Mouse (Mus musculus): ENCODE data around the gene Pus7l.

Gene Pus7l

DNA sequence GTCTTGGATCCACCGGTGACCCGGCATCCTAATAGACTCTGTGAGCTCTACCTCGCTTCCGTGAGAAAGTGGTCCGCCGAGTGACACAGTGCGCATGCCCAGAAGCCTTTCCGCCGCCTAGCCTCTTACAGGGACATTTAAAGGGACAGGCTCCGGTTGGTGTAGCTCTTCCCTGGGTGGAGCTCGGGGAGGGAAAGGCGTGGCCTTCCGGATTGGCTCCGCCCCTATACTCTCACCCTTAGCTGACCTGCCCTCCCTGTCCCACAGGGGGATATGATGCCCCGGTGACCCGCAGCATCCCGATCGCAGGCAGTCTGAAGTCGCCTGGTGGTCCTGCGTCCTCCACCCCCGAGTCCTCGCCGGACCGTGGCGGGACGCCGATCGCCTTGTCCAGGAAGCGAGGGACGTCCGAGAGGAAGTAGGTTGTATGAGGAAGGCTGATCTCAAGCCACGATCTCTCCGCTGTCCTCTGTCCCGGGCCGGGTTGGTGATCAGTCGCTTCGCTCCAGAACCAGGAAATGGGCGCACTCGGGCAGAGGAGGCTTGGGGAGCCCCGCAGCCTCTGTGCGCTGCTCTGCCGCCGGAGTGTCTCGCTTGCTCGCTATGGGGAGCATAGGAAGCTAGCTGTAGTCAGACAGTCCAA, at the start of gene Pus7l, which contains the start of gene Irak4:
Pus7l (minus strand) TSS at position 139 of the 643 bp plus-strand sequence.
Irak4 (plus strand) TSS at position 235 of the 643 bp plus-strand sequence.
- peak; percentile 90 for DNase-seq (ENCODE audit: low read depth)

DNA sequence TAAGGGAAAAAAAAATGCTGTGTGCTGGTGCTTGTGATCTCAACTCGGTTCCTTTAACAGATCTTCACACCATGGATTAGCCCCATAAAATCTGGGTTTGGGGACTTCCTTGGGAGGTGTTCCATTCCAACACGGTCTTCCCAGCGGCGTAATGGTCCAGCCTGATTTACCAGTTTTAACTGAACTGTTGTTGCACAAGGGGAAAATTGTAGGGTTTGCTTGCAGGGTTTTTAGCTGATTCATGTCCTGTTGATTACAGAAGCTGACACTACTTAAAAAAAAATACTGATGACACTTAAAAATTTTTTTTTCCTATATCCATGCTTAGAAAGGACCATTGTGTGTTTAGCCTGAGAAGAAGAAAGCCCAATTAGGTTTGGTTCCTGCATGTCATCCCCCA, 48.0 kb upstream of the Pus7l start:
- no peak for DNase-seq (ENCODE audit: low read depth)

DNA sequence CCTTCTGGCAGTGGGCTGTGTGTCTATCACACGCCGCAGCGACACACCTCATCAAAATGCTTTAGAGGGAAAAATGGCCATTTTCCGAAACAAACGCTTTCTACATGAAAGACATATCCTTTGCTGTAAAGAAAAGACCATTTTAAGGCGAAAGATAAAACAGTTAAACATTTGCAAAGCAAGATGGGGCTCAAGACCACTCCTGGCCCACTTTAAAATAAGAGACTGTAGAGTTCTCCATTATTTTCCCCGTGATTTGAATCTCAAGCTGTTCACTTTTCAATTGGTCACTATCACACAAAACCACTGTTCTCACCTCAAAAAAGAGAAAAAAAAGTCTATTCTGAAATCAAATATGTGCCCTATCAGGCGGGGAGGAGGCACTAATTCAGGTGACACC, 46.7 kb upstream of the Pus7l start:
- no peak for DNase-seq (ENCODE audit: low read depth)

DNA sequence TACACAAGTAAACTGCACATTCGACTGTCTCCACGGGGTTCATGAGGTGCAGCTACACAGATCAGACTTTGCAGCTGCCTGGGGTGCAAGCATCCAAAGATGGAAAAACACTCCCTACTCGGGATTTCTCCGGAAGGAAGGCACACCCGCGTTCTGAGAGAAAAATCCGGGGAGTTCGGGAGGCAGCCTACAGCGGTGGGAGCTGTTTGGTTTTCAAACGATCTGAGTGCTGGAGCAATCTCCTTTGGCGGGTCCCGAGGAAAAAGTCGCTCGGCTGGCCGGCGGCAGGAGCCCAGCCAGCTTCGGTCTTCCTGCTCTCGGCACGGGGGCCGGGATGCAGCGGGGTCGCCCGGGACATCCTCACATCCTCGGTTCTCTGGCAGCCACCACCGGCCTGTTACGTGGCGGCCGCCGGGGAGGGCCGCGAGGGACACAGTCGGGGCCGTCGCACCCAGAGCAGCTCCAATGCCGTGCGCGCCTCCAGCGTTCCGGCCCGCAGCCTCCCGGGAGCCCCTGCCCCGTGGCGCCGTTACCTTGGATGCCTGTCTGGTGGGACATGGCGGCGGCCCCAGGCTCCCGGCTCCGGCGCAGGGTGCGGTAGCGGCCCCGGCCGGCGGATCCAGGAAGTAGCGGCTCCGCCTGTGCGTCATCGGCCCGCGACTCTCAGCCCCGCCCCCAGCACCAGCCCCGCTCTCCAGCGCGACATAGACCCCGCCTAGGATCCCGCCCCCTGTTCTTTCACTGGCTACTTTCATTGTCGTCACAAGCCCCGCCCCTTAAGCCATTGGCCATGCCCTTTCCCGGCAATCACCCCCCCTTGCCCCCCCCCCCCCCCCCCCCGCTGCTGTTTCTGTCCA, 46.1 kb upstream of the Pus7l start, which contains the start of gene Twf1:
Twf1 (minus strand) TSS at position 671 of the 857 bp plus-strand sequence.
- DNase-seq (ENCODE audit: low read depth), result peak; percentile 78

DNA sequence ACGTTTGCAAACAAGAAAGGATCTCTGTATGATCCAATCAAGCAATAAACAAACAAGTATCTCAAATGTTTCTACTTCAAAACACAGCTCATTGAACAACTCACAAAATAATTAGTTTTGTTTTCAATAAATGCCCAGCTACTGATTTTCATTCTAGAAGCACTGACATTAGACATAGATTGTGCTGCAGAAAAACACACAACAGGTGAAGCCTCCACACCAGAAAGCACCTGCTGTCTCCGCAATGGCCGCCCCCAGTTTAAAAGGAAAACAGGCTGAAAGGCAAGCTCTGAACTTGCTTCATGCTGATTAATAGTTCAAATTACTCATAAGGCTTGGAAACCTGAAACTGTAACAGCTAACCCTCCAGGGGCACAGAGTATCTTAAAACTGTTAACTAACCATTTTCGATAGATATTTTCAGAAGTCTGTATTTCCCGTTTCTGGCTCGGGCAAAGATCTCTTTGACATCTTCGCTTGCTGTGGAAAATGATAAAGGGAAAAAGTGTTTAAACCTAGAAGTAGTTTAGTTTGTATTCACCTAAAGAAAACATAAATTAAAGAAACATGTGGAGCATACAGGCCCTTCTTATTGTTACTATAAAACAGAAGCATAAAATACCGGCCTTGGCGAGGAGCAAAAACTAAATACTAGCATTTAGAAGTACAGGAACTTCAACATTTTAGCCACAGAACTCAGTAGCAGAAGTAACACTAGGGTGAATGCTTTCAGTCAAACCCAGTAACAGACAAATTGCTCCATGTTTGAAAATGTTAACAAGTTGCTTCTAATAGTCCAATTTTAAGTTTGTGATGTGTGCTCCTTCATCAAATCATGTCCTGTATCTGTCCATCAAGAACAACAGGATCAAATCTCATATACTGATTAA, 44.7 kb upstream of the Pus7l start:
- DNase-seq (ENCODE audit: low read depth), result no peak

DNA sequence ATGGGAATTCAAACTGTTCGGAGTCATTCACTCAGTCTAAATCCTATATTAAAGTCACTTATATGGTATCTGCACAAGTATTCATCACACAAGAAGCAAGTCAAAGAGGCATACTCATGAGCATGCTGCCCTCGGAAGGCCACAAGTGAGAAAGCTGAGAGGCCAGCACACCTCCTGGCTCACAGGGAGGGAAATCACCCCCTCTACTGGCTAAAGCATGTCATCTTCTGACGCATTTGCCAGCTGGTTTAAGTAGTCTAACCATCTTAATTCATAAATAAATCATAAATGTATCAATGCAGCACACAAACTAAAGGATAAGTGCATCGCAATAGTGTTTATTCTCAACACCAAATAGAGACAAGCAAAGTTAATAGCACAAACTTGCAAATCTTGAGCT, 41.4 kb upstream of the Pus7l start:
- no peak for DNase-seq (ENCODE audit: low read depth)

DNA sequence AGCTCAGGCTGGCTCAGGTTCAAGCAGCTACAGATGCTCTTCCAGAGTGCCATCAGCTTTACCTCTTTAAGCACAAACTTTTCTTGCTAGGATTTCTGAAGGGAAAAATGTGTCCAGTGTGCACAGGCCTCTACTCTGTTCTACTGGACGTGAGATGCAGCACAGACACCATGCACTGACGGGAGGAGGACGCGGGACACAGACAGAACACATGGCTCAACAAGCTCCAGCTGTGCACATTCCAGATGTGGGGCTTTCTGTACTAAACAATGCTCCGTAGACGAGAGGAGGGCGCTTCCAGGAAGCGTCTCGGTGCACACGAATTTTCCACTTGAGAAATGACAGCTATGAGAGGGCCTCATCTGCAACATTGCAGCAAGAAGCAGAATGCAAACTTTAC, 39.8 kb upstream of the Pus7l start:
- no peak for DNase-seq (ENCODE audit: low read depth)

DNA sequence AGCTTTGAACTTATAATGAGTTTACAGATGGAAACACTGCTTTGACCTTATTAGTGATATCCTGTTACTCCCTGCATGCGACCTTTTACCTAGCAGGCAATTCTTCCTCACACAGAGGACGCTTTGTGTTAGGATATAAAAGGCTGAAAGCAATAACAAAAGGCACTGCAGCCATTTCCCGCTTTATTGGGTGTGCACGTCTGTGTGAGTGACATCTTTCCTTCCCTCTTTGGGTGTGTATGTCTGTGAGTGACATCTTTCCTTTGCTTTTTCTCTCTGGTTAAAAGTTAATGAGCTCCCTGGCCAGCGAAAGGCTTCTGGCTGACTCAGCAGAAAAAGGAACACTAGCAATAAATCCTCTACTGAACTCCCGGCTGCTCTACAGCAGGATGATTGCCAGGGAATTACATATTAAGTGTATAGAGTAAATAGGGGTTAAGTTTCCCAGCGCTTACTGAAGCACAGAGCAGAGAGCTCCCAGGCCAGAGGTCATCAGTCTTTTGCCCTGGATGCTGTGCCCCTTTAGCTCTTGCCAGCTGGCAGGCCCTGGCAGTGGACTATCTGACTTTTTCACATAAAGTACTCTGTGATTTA, 38.8 kb upstream of the Pus7l start:
- DNase-seq (ENCODE audit: low read depth), result no peak

DNA sequence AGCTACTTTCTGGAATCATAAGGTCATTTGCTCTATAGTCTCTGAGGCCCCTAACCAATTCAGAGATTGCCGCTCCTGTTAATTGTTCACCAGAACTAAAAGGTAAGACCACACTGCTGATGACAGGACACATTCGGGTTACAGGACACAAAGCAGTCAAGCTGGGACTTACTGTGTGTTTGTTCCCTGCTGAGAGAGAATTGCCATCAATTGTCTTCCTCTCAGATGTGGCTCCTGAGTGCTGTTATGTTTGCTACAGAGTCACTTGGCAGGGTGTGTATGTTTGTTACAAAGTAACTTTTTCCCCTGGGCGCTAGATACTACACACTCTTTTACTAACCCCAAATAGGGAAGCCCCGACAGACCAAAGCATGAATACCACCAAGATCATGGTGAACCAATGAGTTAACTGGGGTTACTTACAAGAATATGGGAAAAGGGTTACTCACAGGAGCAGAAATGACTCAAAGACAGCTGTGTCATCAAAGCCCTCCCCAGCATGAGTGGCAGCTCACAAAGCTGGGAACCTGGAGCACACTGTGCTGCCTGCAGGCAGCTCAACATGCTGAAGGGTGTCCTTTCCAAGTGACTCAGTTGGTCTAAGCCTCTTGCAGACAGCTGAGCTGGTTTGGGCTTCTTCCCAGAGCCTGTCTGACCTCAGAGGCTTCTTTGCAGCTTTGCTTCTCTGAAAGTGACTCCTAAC, 31.4 kb upstream of the Pus7l start:
- peak; percentile 67 for DNase-seq (ENCODE audit: low read depth)

DNA sequence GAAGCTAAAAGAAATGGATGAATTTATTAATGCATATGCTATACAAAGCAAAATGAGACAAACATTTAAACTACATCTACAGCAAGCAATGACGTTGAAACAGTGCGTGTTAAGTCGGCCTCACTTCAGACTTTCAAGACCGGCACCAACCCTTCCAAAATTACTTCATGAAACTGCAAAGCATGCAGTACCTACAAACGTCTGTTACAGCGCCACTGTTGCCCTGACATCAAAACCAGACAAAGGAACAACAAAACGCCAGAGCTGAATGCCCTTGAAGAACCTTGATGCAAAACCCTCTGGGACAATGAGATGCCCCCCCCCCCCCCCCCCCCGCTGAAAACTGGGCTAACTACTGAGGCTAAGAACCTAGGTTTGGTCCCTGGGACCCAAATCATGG, 29.4 kb upstream of the Pus7l start:
- no peak for DNase-seq (ENCODE audit: low read depth)

DNA sequence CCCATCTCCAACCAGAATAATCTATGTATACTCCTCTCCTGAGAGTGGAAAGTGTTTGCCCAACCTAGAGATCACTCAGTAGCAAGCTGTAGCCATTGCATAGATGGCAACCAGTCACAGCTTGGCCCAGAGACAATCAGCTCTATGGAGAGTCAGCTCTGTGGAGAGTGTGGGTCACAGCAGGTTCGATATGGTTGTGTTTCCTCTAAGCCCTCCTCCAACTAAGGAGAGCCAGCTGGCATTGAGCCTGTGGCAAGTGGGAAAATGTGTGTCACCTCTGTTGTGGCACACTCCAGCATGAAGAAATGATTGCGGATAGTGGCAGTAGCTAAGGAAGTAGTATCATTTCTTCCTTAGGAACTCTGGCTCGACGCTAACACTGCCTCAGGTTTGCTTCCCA, 28.2 kb upstream of the Pus7l start:
- no peak for DNase-seq (ENCODE audit: low read depth)

DNA sequence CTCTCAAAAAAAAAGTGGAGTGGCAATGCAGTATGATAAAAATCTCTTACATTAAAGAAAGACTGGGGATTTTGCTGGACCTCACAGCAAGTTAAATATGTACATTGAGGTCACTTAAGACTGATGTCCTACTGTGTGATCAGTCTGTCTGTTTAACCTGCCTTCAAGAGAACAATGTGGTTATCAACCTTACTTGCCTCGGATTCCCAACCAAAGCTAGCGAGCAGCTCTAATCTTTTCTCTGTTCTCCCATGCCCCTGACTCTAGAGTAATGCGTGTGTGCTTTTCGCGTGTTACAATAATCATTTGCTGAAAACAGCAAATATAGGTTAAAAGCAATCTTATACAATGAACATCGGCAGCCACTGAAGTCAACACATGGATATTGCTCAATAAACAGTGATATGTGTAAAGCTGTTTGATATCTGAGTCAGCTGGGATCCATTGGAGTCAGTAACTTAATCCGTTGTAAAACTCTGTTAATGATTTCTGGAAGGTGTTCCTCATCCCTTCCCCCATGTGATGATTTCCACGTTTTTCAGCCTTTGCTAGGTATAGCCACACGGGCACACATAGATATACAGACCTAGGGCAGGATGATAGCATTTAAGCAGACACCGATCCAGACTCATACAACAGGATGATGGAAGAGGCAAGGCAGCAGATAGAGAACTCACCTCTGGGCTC, 25.3 kb upstream of the Pus7l start:
- no peak for DNase-seq (ENCODE audit: low read depth)

DNA sequence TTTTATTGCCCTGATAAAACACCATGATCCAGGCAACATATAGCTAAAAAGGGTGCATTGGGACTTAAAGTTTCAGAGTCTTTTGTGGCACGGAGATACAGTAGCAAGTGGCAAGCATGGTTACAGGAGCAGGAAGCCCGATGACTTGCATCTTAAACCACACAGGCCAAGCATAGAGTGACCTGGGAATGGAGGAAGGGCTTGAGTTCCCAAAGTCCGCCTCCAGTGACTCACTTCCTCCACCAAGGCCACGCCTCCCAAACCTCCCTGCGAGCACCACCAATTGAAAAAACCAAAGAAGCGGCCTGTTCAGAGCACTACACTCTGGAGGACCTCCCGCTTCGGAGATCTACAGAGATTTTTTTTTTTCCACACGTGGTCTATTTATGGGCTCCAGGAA, 22.5 kb upstream of the Pus7l start:
- DNase-seq (ENCODE audit: low read depth), result no peak

DNA sequence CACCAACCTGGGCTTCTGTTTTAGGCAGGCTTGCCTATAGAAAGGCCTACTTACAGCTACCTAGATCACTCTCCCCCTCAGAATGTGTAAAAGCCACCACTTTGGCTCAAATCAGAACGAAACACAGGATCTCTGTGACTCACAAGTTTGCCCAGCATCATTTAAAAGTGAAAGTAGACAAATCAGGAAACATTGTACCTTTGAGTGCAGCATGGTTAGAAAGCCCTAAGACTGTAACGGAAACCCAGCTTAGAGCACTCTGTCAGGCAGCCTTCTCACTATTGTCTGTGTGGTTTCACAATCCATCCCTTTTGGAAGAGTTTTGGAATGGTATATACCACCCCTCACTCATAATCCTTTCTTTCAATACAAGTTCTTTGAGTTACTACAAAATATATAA, 21.6 kb upstream of the Pus7l start:
- DNase-seq (ENCODE audit: low read depth), result no peak

DNA sequence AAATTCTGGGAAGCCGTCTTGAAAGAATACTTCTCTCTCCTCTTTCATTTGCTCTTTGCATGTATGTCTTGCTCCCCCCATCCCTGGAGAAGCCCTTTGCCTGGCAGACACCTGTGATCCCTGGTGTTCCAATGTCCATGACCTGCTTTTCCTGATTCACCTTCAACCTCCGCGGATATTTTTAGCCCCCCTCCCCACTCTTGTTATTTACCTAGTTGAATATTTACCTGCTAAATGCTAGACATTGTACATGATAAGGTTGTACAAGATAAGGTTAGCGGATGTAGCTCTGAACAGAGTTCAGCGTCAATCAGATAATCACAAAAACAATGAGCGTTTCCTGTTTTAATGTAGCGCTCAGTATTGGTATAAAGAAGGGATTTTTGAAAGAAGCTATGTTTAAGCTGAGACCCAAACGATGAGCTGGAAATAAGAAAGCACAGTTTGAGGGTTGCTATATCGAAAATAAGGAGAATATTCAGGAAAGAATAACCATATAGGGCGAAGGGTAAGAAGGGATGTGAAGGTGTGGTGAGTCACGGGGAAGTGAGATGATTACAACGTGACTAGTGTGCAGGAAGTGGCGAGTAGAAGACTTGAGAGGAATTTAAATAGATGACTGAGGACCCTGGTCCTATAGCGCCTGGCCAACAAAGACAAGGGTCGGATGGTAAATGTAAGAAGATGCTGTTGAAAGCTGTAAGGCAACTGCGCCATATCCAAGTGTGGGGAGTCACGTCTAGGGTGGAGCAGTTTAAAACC, 15.7 kb upstream of the Pus7l start:
- DNase-seq (ENCODE audit: low read depth), result no peak

DNA sequence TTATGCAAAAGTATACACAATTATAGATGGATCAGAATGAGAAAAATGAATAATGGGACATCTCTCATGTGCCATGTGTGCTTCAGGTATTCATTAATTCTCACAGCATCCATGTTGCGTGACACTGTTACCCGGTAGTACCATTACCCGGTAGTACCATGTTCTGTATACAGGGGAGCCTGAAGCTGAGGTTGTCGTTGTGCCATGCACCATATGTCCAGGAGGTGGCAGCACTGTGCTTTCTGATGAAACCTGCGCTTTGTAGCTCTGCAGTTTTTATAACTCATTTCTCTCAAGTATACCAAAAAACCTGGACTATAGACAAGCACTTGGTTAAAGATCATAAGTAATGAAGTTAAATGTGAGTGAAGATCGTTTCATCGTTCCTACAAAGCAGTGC, 14.1 kb upstream of the Pus7l start:
- DNase-seq (ENCODE audit: low read depth), result peak; percentile 75

DNA sequence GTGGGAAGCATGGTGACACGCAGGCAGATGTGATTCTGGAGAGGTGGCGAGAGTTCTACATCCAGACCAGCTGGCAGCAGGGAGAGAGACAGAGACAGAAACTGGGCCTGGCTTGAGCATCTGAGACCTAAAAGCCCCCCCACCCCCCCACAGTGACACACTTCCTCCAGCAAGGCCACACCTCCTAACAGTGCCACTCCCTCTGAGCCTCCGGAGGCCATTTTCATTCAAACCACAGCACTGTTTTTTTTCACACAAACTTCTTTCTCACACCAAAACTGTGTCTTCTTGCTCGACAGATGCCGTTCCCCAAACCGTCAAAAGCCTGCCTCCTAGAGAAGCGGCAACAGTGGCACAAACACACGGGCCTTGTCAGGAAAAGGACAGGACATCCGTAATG, 10.2 kb upstream of the Pus7l start:
- no peak for DNase-seq (ENCODE audit: low read depth)

DNA sequence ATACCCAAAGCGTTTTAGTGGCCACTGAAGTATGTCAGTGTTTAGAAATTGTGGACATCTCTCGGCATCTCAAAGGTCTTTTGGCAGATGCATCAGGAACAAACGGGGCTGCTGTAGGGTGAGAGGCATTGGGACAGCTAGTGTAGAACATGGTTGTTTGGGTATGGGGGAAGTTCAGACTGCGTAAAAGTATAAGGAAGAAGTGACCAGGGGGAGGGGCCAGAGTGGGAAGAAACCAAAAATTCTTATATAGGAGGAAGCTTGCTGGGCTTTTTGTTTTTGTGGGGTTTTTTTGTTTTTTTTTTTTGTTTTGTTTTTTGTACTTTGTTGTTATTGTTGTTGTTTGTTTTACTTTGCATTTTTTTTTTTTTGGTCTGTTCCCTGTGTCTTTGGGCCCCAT, 1.5 kb upstream of the Pus7l start:
- DNase-seq (ENCODE audit: low read depth), result no peak

DNA sequence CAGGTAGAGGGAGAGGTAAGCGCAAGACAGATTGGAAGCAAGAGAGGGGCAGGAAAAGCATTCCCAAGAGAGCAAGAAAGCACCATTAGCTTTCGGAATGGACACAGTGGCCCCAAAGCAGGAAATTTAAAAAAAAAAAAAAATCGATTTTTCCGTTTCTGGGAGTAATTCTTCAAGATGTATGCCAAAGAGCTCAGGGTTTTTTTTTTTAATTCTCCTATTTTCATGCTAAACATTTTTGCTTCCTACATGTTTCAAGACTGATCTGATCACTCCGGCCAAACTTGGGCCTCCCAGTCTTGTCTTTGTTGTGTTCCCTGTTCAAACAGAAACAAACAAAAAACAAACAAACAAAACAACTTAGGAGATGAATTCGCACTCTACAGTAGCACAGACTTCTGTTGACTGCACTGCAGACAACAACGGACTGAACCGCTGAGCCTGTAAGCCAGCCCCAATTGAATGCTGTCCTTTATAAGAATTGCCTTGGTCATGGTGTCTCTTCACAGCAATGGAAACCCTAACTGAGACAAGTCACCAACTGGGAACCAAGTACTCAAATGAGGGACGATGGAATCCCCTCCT, 797 bp upstream of the Pus7l start:
- DNase-seq (ENCODE audit: low read depth), result no peak
